Mouse (Mus musculus): ENCODE results near the gene Pigr. TPM values are rescaled to one million over a fixed set of nuclear protein-coding genes. Genes with fewer than 3 reads are reported as not detected.

The Pigr gene
- polyA plus RNA-seq, 1 experiment from 2014 or later: not detected

- no peaks in the 10 kb centered on the region for H3K36me3 ChIP-seq
- no peak overlapping the region for H3K4me3 ChIP-seq
- no peak overlapping the region for H3K4me2 ChIP-seq (replicated peaks)
- no peak overlapping the region for H3K9ac ChIP-seq
- WGBS: 92% methylated on average over 6 of the region's 6 CpGs
- H3K9me3 ChIP-seq: no peaks in the 10 kb centered on the region
- H3K27me3 ChIP-seq (replicated peaks): no peaks in the 10 kb centered on the region
- no peak overlapping the region for H3K27ac ChIP-seq
- ATAC-seq (ENCODE audit: low FRiP score, low read depth): no peak
- H3K4me1 ChIP-seq: no peaks in the 10 kb centered on the region
Observed at GRCm38 (mm10) chr1:130835161-130835936, 8.9 kb downstream of the Pigr start.

- 62% methylated on average over 6 of the region's 6 CpGs for WGBS
- Histone ChIP-seq H3K9ac (no peak overlapping the region), H3K36me3 (no peaks in the 10 kb centered on the region), H3K4me3 (no peak overlapping the region), H3K4me2 (replicated peaks) (no peak overlapping the region), H3K9me3 (no peaks in the 10 kb centered on the region), H3K27me3 (replicated peaks) (no peaks in the 10 kb centered on the region), H3K4me1 (no peaks in the 10 kb centered on the region), H3K27ac (no peak overlapping the region)
- ATAC-seq (ENCODE audit: low FRiP score, low read depth): no peak
Observed at GRCm38 (mm10) chr1:130838288-130838687, 11.8 kb downstream of the Pigr start.

- H3K4me1 ChIP-seq: no peaks in the 10 kb centered on the region
- no peaks in the 10 kb centered on the region for H3K36me3 ChIP-seq
- no peak overlapping the region for H3K4me3 ChIP-seq
- H3K27me3 ChIP-seq (replicated peaks): no peaks in the 10 kb centered on the region
- 75% methylated on average over 8 of the region's 8 CpGs for WGBS
- no peak for ATAC-seq (ENCODE audit: low FRiP score, low read depth)
- no peak overlapping the region for H3K4me2 ChIP-seq (replicated peaks)
- H3K9me3 ChIP-seq: no peaks in the 10 kb centered on the region
- H3K27ac ChIP-seq: no peak overlapping the region
- H3K9ac ChIP-seq: no peak overlapping the region
Observed at GRCm38 (mm10) chr1:130840599-130841379, 14.3 kb downstream of the Pigr start.

- no peaks in the 10 kb centered on the region for H3K36me3 ChIP-seq
- no peak overlapping the region for H3K4me2 ChIP-seq (replicated peaks)
- H3K4me3 ChIP-seq: no peak overlapping the region
- no peak for ATAC-seq (ENCODE audit: low FRiP score, low read depth)
- no peak overlapping the region for H3K9ac ChIP-seq
- H3K9me3 ChIP-seq: no peaks in the 10 kb centered on the region
- H3K4me1 ChIP-seq: no peaks in the 10 kb centered on the region
- H3K27ac ChIP-seq: no peak overlapping the region
- no peaks in the 10 kb centered on the region for H3K27me3 ChIP-seq (replicated peaks)
- 86% methylated on average over 7 of the region's 7 CpGs for WGBS
Observed at GRCm38 (mm10) chr1:130841621-130842020, 15.1 kb downstream of the Pigr start.

DNA sequence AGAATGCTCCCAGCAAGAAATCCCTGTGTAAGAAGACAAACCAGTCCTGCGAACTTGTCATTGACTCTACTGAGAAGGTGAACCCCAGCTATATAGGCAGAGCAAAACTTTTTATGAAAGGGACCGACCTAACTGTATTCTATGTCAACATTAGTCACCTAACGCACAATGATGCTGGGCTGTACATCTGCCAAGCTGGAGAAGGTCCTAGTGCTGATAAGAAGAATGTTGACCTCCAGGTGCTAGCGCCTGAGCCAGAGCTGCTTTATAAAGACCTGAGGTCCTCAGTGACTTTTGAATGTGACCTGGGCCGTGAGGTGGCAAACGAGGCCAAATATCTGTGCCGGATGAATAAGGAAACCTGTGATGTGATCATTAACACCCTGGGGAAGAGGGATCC lies 18.0 kb downstream of the Pigr start:
- Histone ChIP-seq H3K27me3 (replicated peaks) (no peaks in the 10 kb centered on the region), H3K9me3 (no peaks in the 10 kb centered on the region), H3K36me3 (no peaks in the 10 kb centered on the region), H3K4me3 (no peak overlapping the region), H3K4me1 (no peaks in the 10 kb centered on the region), H3K9ac (no peak overlapping the region), H3K4me2 (replicated peaks) (no peak overlapping the region), H3K27ac (no peak overlapping the region)
- no peak for ATAC-seq (ENCODE audit: low FRiP score, low read depth)
- 92% methylated on average over 7 of the region's 7 CpGs for WGBS

GRCm38 (mm10) chr1:130849530-130850214 lies 23.2 kb downstream of the Pigr start:
- H3K27me3 ChIP-seq (replicated peaks): no peaks in the 10 kb centered on the region
- no peak overlapping the region for H3K4me3 ChIP-seq
- H3K36me3 ChIP-seq: no peaks in the 10 kb centered on the region
- no peak overlapping the region for H3K27ac ChIP-seq
- no peak overlapping the region for H3K9ac ChIP-seq
- WGBS: 88% methylated on average over 10 of the region's 10 CpGs
- H3K4me2 ChIP-seq (replicated peaks): no peak overlapping the region
- H3K9me3 ChIP-seq: no peaks in the 10 kb centered on the region
- no peak for ATAC-seq (ENCODE audit: low FRiP score, low read depth)
- no peaks in the 10 kb centered on the region for H3K4me1 ChIP-seq

DNA sequence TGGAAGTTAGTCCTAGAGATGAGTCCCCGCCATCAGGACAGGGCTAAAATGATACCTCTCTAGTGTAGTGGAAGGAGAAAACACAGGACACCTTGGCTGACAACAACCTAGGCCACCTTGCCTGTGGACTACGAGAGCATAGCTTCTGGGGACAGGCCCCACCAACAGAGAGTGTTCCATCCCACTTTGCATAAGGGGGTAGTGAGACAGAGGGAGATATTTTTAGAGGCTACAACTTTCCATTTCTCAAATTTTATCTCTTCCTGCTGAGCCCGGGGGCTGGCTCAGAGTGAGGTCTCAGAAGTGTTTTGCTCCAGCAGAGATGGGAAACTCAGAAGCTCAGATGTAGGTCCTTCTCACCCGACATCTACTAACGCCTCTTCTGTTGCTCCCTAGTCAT lies 23.9 kb downstream of the Pigr start:
- H3K9ac ChIP-seq: no peak overlapping the region
- no peaks in the 10 kb centered on the region for H3K36me3 ChIP-seq
- ATAC-seq (ENCODE audit: low FRiP score, low read depth): no peak
- H3K27ac ChIP-seq: no peak overlapping the region
- WGBS: 95% methylated on average over 5 of the region's 5 CpGs
- no peaks in the 10 kb centered on the region for H3K9me3 ChIP-seq
- no peaks in the 10 kb centered on the region for H3K4me1 ChIP-seq
- H3K4me2 ChIP-seq (replicated peaks): no peak overlapping the region
- no peak overlapping the region for H3K4me3 ChIP-seq
- no peaks in the 10 kb centered on the region for H3K27me3 ChIP-seq (replicated peaks)

GRCm38 (mm10) chr1:130854819-130855218 lies 28.3 kb downstream of the Pigr start:
- no peaks in the 10 kb centered on the region for H3K36me3 ChIP-seq
- H3K4me2 ChIP-seq (replicated peaks): no peak overlapping the region
- no peak overlapping the region for H3K9ac ChIP-seq
- H3K9me3 ChIP-seq: no peaks in the 10 kb centered on the region
- H3K4me3 ChIP-seq: no peak overlapping the region
- no peaks in the 10 kb centered on the region for H3K4me1 ChIP-seq
- 87% methylated on average over 9 of the region's 9 CpGs for WGBS
- H3K27ac ChIP-seq: no peak overlapping the region
- H3K27me3 ChIP-seq (replicated peaks): no peaks in the 10 kb centered on the region
- ATAC-seq (ENCODE audit: low FRiP score, low read depth): no peak

DNA sequence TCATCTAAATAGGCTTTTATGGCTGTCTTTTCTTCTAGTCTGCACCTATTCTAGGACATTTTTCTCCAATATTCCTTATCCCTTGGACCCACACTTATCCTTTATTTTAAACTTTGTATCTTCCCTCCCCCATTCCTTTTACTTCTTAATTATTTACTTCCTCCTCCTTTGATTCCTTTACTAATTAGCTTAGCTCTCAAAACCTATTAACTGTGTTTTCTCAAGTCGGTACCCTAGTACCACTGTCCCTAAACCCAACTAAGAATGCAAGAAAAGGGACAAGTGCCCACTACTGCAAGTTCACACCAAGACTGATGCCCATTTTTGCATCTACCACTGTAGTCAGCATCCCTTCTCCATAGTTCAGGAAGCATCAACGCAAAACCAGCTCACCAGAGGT lies 29.2 kb downstream of the Pigr start:
- H3K4me2 ChIP-seq (replicated peaks): no peak overlapping the region
- H3K27ac ChIP-seq: no peak overlapping the region
- H3K9me3 ChIP-seq: no peaks in the 10 kb centered on the region
- ATAC-seq (ENCODE audit: low FRiP score, low read depth): no peak
- H3K9ac ChIP-seq: no peak overlapping the region
- H3K27me3 ChIP-seq (replicated peaks): no peaks in the 10 kb centered on the region
- H3K4me3 ChIP-seq: no peak overlapping the region
- no peaks in the 10 kb centered on the region for H3K36me3 ChIP-seq
- 90% methylated on average over 2 of the region's 2 CpGs for WGBS
- no peaks in the 10 kb centered on the region for H3K4me1 ChIP-seq

DNA sequence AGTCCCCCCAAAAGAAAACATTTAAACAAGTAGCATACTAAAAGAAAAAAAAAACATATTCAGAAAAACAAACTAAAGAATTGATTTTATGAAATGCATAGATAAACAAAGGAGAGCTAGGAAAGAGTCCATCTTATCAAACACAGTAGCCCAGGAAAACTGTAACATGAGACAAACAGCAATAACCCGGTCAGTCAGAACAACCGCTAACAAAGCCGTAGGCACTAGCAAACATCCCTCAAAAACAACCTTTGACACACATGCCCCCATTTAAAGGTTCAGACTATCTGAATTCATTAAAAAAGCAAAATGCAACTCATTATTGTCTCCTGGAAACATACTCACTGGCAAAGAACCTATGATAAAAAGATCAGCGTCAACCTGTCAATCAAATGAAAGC lies 31.0 kb downstream of the Pigr start:
- Histone ChIP-seq H3K9me3 (no peaks in the 10 kb centered on the region), H3K9ac (no peak overlapping the region), H3K4me3 (no peak overlapping the region), H3K4me2 (replicated peaks) (no peak overlapping the region), H3K27ac (no peak overlapping the region), H3K36me3 (no peaks in the 10 kb centered on the region), H3K4me1 (no peaks in the 10 kb centered on the region), H3K27me3 (replicated peaks) (no peaks in the 10 kb centered on the region)
- 94% methylated on average over 4 of the region's 4 CpGs for WGBS
- ATAC-seq (ENCODE audit: low FRiP score, low read depth): no peak

GRCm38 (mm10) chr1:130864238-130864637 lies 37.8 kb downstream of the Pigr start:
- no peak overlapping the region for H3K4me2 ChIP-seq (replicated peaks)
- H3K9me3 ChIP-seq: no peaks in the 10 kb centered on the region
- no peaks in the 10 kb centered on the region for H3K36me3 ChIP-seq
- no peaks in the 10 kb centered on the region for H3K4me1 ChIP-seq
- ATAC-seq (ENCODE audit: low FRiP score, low read depth): no peak
- no peak overlapping the region for H3K9ac ChIP-seq
- 83% methylated on average over 4 of the region's 4 CpGs for WGBS
- no peak overlapping the region for H3K4me3 ChIP-seq
- no peak overlapping the region for H3K27ac ChIP-seq
- H3K27me3 ChIP-seq (replicated peaks): no peaks in the 10 kb centered on the region

- H3K9ac ChIP-seq: no peak overlapping the region
- no peak overlapping the region for H3K4me3 ChIP-seq
- H3K4me1 ChIP-seq: no peaks in the 10 kb centered on the region
- H3K27ac ChIP-seq: no peak overlapping the region
- H3K4me2 ChIP-seq (replicated peaks): no peak overlapping the region
- no peak for ATAC-seq (ENCODE audit: low FRiP score, low read depth)
- no peaks in the 10 kb centered on the region for H3K36me3 ChIP-seq
- H3K9me3 ChIP-seq: no peaks in the 10 kb centered on the region
- 93% methylated on average over 5 of the region's 5 CpGs for WGBS
- H3K27me3 ChIP-seq (replicated peaks): no peaks in the 10 kb centered on the region
Observed at GRCm38 (mm10) chr1:130864741-130865140, 38.3 kb downstream of the Pigr start.

Measured in neural tube, embryonic 12.5 days (tissue).